Mouse (Mus musculus) frontal cortex, postnatal 25 days (tissue): ENCODE measurements around the gene Hist1h2bh.
"Not testable (repeated sequence)": the region's sequence is repeated elsewhere in the genome, so short reads cannot be mapped to it uniquely, and the experiment has no call there.

Experiments
- DNase-seq, 2 experiments: peaks; one replicate each; pipeline ENCODE4 v3.0.0; 2022; ENCODE audit warnings: low spot score in 2 of 2

Hist1h2bh gene

DNA sequence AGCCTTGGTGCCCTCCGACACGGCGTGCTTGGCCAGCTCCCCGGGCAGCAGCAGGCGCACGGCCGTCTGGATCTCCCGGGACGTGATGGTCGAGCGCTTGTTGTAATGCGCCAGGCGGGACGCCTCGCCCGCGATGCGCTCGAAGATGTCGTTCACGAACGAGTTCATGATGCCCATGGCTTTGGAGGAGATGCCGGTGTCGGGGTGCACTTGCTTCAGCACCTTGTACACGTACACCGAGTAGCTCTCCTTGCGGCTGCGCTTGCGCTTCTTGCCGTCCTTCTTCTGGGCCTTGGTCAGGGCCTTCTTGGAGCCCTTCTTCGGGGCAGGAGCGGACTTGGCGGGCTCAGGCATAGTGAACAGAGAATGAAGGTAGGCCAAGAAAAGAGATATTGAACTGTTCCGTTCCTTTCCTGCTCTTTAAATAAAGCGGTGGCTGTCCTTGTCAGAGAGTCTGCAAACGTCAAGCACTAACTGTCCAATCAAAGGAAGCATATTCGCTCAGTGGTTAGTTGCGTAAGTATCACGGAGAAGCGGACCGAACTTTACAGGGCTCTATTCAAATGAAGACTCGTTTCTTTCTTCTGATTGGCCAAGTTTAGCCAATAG is at the start of gene Hist1h2bh:
TSS of gene Hist1h2bh (minus strand) at position 394 of the 609 bp plus-strand sequence.
- DNase-seq, result peak in 1 of 2 experiments; percentile 44

DNA sequence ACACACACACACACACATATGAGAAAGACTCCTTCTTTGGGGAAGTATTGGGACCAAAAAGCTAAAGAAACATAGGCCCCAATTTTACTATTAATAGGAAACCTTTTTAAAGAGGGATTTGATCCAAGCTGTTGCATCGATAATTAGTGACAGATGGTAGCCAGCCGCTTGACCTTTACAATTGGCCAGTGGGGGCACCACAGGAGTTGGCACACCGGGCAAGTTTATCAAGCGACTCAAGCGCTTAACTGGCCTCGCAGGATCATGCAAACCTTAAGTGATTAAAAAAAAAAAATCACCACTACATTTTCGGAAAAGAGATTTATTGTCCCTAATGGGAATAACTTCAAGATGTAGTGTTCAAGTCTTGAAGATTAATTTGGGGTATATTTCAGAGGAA is 49.4 kb upstream of the Hist1h2bh start:
- no peak for DNase-seq

DNA sequence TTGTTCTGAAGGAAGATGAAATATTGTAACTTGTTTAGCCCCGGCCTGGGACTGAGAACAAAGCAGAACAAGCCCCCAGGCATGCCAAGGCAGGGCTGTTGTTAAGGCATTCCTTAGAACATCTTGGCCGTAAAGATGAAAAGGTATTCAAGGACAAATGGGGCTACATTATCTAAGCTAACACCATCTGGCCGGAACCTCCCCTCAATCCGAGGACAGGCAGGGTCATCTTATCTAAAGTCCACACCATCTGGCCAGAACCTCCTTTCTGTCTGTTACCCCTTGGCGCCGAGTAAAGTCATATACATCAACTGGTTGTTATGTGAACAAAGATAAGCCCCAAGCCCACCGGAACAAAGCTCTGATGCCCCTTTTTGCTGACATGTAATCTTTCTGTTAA is 48.7 kb upstream of the Hist1h2bh start:
- not testable (repeated sequence) for DNase-seq

DNA sequence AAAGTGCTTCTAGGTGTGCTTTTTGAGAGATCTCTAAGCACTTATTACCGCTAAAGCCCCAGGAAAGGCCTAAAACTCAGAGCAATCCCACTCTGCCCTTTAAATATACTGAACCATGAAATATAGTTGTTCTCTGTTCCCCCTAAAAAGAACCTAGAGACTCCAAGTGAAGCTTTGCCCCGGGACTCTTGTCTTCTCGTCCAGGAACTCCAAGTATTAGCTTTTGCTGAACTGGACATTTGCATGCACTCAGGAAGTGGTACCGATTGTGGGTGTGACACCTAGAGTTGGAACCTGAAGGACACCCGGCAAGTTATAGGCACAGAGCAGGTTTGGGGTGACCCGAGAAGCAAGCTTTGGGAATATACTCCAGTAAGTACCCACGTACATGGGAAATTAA is 48.0 kb upstream of the Hist1h2bh start:
- no peak for DNase-seq

DNA sequence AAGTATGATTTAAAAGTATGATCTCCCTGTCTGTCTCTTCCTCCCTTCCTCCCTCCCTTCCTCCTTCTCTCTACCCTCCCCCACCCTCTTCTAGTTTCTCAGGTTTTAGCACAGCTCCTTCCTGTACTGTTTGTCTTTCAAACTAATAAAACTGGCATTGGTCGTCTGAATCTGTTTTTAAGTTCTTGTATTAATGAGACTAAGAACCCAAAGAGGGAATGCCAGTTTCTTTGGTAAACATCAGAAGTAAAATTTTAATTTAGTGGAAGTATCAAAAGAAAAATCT is 43.7 kb upstream of the Hist1h2bh start:
- no peak for DNase-seq

DNA sequence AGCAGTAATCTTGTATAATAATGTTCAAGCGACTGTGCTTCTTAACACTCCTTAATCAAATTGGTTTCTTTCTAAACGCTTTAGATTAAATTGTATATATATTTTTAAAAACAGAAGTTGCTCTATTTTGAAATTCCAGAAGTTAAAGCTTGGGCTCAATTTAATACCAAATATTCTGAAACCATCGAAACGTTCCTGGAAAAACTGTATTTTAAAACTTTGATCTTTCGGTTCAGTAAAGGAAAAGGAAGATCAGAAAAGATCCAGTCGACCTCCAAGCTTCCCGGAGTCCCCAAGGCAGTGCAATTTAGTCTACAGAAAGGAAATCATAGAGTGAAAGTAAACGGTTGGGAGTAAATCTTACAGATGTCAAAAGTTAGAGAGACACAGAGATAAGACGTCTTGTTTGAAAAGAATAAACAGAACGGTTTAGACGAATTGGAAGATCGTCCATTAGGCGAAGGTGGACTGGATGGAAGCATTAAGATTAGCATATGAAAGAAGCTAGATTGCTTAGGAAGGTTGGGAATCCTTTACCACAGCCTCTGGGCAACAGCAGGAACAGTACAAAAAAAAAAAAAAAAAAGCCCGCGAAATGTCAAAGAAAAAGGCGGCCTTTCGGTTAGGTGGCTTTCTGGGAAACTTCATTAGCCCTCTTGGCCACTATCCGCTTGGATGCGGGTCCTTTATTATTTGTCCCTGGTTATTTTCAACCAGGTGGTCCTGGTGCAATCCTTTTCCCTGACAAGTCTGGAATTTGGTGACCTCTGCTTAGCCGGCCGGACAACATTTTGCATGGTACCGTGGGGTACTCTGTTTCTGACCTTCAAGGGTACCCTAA is 43.1 kb upstream of the Hist1h2bh start:
- no peak for DNase-seq

DNA sequence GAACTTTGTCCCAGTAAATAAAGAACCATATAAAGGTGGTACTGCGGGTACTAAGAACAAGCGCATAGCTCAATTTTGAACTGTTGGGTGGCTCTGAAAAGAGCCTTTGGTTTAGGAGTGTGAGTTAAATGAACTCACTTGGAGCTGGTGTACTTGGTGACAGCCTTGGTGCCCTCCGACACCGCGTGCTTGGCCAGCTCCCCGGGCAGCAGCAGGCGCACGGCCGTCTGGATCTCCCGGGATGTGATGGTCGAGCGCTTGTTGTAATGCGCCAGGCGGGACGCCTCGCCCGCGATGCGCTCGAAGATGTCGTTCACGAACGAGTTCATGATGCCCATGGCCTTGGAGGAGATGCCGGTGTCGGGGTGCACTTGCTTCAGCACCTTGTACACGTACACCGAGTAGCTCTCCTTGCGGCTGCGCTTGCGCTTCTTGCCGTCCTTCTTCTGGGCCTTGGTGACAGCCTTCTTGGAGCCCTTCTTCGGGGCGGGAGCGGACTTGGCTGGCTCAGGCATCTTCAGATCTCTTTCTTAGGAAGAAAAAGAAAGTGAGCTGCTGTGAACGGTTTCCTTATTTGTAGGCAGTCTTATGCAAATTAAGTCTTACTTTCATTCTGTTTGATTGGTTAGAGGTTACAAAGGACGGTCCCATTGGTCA is 42.4 kb upstream of the Hist1h2bh start:
- DNase-seq, result peak; percentile 42 to 50

DNA sequence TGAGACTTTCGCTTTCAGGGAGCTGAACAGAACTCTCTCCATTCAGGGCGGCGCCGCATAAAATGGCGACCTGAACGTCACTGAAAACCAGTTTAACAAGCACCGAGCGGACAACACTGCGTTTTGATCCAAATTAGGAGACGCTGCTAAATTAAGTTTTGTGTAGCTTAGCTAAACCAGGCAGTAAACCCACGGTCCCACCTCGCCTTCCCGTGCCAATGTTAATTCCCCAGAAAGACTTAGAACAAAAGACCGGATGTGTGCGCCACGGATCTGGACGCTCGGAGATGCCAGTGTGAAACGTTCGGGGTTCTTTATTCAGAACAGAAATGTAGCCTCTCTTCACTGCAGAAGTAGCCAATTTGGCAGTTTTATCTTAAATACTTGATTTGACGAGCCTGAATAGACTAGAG is 41.8 kb upstream of the Hist1h2bh start:
- peak; percentile 52 to 53 for DNase-seq

DNA sequence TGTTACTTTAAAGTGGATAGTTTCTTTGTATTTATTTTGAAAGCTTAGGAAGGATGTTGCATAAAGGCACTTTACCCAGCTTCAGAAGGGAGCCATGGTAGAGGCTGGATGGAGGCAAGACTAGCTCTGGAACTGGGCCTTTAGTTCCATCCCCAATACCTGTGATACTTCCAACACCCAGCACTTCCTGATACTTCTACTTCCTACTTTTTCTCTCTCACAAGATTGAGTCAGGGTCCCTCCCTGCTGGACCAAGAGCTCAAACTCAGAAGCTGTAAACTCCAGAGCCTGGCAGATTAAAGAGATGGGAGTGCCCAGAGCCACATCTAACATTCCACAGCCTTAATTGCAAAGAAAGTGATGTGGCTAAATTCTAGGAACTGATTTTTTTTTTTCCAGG is 41.1 kb upstream of the Hist1h2bh start:
- DNase-seq, result no peak

DNA sequence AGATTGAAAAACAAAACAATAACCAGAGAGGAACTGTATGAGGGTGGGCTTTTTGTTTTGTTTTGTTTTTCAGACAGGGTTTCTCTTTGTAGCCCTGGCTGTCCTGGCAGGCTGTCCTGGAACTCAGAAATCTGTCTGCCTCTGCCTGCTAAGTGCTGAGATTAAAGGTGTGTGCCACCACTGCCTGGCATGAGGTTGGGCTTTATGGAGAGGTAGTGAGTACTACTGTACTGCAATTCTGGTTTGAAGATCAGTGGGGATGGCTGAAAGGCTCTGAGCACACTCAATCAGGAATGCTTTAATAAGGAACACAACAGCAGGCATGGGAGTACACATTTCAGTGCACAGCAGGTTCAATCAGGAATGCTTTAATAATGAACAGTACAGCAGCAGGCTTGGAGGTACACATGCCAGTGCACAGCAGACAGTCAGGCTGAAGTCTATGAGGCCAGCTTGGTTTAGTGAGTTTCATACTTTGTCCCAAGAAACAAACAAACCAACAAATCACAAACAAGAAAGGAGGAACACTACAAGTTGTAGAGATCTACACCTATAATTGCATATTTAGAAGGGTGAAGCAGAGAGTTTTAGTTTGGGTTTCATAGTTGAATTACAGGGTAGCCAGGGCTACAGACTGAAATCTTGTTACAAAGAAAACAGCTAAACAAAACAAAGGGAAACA is 40.3 kb upstream of the Hist1h2bh start:
- no peak for DNase-seq

DNA sequence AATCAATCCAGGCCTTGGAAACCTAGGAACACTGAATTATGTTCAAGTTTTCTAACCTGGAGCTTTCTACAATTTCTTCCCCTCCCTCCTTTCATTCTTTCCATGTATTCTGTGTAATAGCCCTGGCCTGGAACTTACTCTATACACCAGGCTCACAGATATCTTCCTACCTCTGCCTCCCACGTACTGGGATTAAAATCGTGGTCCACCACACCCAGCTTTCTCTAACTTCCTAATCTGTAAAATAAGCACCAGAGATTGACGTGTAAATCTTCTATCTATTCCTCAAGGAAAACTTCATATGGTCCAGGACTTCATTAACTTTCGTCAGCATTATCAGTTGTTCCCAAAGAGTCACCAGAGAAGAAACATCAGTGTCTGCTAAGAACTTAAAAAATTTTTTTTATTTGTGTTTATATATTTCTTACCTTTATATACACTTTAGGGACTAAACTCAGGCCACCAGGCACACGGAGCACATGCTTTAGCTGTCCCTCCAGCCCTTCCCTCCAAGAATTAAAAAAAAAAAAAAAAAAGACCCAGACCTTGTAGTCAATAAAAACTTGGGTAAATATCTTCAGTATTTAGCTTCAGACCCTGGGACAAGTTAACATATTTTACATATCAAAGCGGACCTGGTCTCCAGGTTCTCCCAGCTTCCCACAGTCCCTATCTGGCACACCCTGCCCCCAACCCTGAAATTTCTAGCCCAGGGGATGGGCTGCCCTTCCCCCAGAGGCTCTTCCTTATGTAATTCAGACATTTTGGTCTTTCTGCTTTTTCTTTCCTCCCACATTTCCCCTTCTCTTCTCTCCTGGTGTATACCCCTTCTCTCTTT is 39.2 kb upstream of the Hist1h2bh start:
- no peak for DNase-seq

DNA sequence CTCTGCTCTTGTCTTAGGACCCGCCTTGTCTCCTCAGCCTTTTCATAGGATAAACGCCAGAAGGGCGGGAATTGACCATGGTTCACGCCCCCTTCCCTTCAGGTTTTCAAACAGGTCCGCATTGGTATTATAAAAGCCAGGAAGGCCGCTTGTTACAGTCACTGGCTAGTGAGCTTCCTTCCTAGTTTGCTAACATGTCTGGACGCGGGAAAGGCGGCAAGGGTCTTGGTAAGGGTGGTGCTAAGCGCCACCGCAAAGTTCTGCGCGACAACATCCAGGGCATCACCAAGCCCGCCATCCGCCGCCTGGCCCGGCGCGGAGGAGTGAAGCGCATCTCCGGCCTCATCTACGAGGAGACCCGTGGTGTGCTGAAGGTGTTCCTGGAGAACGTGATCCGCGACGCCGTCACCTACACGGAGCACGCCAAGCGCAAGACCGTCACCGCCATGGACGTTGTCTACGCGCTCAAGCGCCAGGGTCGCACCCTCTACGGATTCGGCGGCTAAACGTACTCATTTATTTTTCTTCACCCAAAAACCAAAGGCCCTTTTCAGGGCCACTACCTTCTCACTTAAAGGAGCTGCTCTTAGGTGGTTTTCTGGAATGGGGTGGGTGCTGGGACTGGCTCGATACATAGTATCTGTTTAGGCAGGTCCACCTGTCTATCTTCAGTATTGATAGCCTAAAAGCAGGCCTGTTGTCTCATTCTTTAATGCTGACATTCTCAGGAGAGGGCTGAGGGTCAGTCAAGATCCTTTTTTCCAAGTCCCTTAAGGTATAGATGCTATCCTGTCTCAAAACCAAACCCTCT is 38.4 kb upstream of the Hist1h2bh start, which contains the start of gene Hist1h4d:
TSS of gene Hist1h4d (plus strand) at position 191 of the 811 bp plus-strand sequence.
- DNase-seq, result peak; percentile 97 to 99

DNA sequence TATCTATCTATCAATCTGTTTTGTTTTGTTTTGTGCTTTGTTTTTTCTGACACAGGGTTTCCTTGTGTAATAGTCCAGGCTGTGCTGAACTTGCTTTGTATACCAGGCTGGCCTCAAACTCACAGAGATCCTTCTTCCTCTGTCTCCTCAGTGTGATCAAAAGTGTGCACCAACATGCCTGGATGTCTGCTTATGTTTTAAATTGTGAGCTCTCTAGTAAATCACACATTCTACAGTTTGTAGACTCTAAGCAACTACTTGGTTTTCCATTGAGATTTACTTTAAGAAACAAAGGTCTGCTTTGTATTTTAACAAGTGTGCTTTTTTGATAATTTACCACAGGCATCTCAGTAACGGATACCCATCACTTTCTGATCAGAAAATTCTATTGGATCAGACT is 34.6 kb upstream of the Hist1h2bh start:
- DNase-seq, result no peak

DNA sequence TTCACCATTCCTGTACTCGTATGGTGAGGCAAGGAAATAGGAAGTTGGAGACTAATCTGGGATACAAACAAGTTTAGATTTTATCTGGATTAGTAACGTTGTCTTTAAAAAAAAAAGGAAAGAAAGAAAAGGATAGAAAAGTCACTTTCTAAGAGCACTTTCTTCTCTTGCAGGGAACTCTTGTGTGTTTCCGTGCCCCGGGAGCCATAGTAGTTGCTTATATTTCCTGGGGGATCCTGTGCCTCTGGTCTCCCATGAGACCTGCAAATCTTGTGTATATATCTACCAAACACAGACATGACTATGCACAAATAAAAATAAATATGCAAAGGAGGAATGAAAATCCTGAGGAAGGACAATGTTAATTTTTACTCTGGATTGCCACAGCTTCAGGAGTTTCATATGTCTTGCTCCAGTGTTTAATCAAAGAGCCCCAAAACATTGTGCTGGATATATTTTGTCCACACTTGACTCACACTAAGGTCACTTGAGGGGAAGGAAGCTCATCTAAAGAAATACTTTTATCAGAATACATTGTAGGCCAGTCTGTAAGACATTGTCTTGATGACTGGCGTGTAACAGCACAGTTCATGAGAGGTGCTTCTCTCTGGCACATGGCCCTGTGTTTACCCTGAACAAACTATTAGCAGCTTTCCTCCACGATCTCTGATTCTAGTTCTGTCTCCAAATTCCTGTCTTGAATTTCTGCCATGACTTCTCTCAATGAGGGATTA is 33.9 kb upstream of the Hist1h2bh start:
- DNase-seq, result no peak

DNA sequence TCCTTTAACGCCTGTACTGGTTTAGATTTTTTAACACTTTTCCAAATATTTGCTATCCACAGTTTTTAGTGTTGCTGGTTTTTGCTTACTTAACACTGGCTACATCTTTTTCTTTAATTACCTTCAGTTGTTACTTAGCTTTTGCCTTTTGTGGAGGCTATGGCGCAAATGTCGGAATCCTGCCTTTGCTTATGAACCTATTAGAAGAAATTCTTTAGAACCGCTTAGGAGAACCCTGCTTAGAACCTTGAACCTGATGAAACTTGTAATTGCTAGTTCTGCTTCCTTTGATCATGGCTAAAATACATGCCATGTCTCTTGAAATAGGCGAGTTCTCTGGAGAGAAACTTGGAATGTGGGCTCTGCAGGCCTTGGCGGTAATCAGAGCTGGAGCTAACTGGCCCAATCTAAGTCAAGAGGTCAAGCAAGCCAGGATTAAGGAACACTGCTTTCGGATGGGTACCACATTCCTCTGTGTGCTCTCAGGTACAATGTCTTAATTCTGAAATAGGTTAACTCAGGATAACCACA is 33.2 kb upstream of the Hist1h2bh start:
- no peak for DNase-seq

DNA sequence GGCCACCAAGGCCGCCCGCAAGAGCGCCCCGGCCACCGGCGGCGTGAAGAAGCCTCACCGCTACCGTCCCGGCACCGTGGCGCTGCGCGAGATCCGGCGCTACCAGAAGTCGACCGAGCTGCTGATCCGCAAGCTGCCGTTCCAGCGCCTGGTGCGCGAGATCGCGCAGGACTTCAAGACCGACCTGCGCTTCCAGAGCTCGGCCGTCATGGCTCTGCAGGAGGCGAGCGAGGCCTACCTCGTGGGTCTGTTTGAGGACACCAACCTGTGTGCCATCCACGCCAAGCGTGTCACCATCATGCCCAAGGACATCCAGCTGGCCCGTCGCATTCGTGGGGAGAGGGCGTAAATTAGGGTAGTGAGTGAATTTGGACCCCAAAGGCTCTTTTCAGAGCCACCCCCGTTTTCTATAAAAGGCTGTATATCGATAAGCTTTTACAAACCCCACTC is 32.7 kb upstream of the Hist1h2bh start:
- not testable (repeated sequence) for DNase-seq

DNA sequence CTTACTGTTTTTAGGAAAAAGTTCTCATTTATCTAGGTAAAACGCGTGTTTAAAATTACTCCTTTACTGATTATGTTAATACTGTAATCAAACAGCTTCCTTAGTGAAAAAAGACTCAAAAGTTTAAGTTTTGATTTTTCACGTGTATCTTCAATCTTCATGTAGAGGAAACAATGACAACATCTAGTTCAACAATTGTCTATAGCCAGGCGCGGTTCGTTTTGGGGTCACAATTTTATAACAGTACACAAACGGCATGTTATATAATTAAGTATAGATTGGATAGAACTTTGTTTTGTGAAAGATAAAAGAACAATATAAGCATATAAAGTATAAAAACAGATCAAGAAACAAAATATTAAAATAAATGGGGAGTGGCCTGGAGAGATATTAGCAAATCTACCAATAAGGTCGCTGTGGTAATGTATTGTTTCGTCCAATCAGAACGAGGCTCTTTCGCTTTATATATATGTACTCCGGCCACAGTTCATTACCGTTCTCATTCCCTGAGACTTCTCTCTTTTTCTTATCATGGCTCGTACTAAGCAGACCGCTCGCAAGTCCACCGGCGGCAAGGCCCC is 32.2 kb upstream of the Hist1h2bh start, which contains the start of gene Hist1h3d:
TSS of gene Hist1h3d (plus strand) at position 493 of the 581 bp plus-strand sequence.
- DNase-seq, result peak; percentile 20 to 49

DNA sequence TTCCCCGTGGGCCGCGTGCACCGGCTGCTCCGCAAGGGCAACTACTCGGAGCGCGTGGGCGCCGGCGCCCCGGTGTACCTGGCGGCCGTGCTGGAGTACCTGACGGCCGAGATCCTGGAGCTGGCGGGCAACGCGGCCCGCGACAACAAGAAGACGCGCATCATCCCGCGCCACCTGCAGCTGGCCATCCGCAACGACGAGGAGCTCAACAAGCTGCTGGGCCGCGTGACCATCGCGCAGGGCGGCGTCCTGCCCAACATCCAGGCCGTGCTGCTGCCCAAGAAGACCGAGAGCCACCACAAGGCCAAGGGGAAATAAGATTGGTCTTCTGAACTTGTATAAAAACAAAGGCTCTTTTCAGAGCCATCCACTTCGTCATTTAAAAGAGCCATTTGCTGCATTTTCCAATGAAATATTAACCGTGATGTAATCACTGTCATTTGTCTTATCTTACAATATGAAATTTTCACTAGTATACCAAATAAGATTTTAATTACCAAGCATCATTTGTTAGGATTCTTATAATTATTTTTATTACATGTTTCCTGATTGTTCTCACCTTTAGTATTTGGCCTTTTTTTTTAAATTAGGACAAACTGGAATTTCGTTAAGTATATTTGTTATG is 31.5 kb upstream of the Hist1h2bh start:
- DNase-seq, result not testable (repeated sequence)
